Mouse (Mus musculus) neural tube, embryonic 11.5 days (tissue): ENCODE data around the gene Unc5c. TPM values are rescaled to one million over a fixed set of nuclear protein-coding genes. Genes with fewer than 3 reads are reported as not detected.

Experiments
- ATAC-seq: fragments of 200-750 bp; cut with Nextera tagmentation; 2 replicates; pipeline ENCODE4 v1.8.0; 2017; ENCODE audit warnings: moderate number of reproducible peaks, mild to moderate bottlenecking, moderate TSS enrichment, moderate library complexity; ENCODE audit not compliant: insufficient read depth, low FRiP score, low TSS enrichment
- DNase-seq: peaks from one replicate; pipeline ENCODE4 v3.0.0-alpha.2; 2015; ENCODE audit warnings: low spot score
- H3K27ac ChIP-seq: fragments of 300-500 bp; sonication (generic); 2 replicates; pipeline ENCODE4 v1.5.1; 2014; ENCODE audit warnings: low read depth, mild to moderate bottlenecking, low read length
- H3K27me3 ChIP-seq: fragments of 300-500 bp; sonication (generic); 2 replicates; pipeline ENCODE4 v1.6.1; 2014; ENCODE audit warnings: mild to moderate bottlenecking, low read length, mixed read lengths; ENCODE audit not compliant: control insufficient read depth, insufficient read depth
- H3K36me3 ChIP-seq: fragments of 300-500 bp; sonication (generic); 2 replicates; pipeline ENCODE4 v1.6.1; 2014; ENCODE audit warnings: mild to moderate bottlenecking, low read length, moderate library complexity, mixed read lengths; ENCODE audit not compliant: control insufficient read depth, insufficient read depth
- H3K4me1 ChIP-seq: fragments of 300-500 bp; sonication (generic); 2 replicates; pipeline ENCODE4 v1.6.1; 2014; ENCODE audit warnings: low read length, mixed read lengths; ENCODE audit not compliant: control insufficient read depth, insufficient read depth
- H3K4me2 ChIP-seq: fragments of 300-500 bp; sonication (generic); 2 replicates; pipeline ENCODE4 v1.6.1; 2014; ENCODE audit warnings: low read depth, mild to moderate bottlenecking, moderate library complexity
- H3K4me3 ChIP-seq: fragments of 300-500 bp; sonication (generic); 2 replicates; pipeline ENCODE4 v1.5.1; 2014; ENCODE audit warnings: low read depth, low read length
- H3K9ac ChIP-seq: fragments of 300-500 bp; sonication (generic); 2 replicates; pipeline ENCODE4 v1.6.1; 2014; ENCODE audit warnings: mild to moderate bottlenecking, low read length
- H3K9me3 ChIP-seq: fragments of 300-500 bp; sonication (generic); 2 replicates; pipeline ENCODE4 v1.6.1; 2016; ENCODE audit warnings: low read length; ENCODE audit not compliant: control insufficient read depth
- WGBS: fragments of 180-500 bp; shearing (Covaris S2); extraction: QIAGEN DNeasy Blood & Tissue Kit; methylation state at CpG from one replicate; pipeline ENCODE4 v1.1.7; 2014; 5-methylcytosine and 5-hydroxymethylcytosine counted together
- polyA plus RNA-seq: library from polyadenylated mRNA; unstranded; fragments of >200 nt; fragmentation: Nextera tagmentation; extraction: Ambion mirVana; gene quantifications from 2 replicates; pipeline ENCODE4 v1.2.1, GENCODE M21; 2014

Unc5c gene
- polyA plus RNA-seq, 1 experiment from 2014 or later, result 17.5 TPM

DNA sequence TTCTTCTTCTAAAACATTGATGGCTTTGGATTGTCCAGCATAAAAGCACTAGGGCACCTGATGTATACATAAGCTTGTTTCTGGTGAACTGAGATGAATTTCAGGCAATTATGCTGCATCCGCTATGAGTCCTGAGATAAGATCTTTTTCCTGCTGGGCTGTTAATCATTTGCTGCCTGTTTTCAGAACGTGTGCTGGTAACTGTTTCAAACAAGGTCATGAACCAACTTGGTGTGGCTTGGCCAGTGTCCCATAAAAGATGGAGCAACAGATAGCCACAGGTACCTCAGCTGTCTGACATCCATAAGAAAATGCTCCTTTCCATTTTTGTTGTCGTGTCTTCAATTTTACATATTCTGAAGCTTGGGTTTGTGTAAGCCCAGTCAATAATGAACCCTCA is 314.2 kb downstream of the Unc5c start:
- ATAC-seq, result no peak
- WGBS, result 67% methylated on average over 3 of the region's 3 CpGs
- Histone ChIP-seq H3K9ac (no peak overlapping the region), H3K4me3 (no peak overlapping the region), H3K4me2 (no peak overlapping the region), H3K4me1 (no peaks in the 10 kb centered on the region), H3K27me3 (no peaks in the 10 kb centered on the region), H3K36me3 (no peaks in the 10 kb centered on the region), H3K27ac (no peak overlapping the region), H3K9me3 (no peaks in the 10 kb centered on the region)
- no peak for DNase-seq

GRCm38 (mm10) chr3:141782553-141782952 is 317.5 kb downstream of the Unc5c start:
- no peak for ATAC-seq
- H3K4me1 ChIP-seq, result no peaks in the 10 kb centered on the region
- no peak overlapping the region for H3K27ac ChIP-seq
- no peak overlapping the region for H3K4me2 ChIP-seq
- no peak overlapping the region for H3K9ac ChIP-seq
- WGBS, result 74% methylated on average over 4 of the region's 4 CpGs
- H3K27me3 ChIP-seq, result no peaks in the 10 kb centered on the region
- no peak for DNase-seq
- H3K9me3 ChIP-seq, result no peaks in the 10 kb centered on the region
- no peak overlapping the region for H3K4me3 ChIP-seq
- H3K36me3 ChIP-seq, result no peaks in the 10 kb centered on the region

GRCm38 (mm10) chr3:141791026-141791780 is 326.2 kb downstream of the Unc5c start:
- no peak overlapping the region for H3K9ac ChIP-seq
- ATAC-seq (no peak), DNase-seq (no peak)
- WGBS, result 86% methylated on average over 8 of the region's 8 CpGs
- no peaks in the 10 kb centered on the region for H3K4me1 ChIP-seq
- no peak overlapping the region for H3K4me2 ChIP-seq
- H3K27ac ChIP-seq, result no peak overlapping the region
- no peaks in the 10 kb centered on the region for H3K9me3 ChIP-seq
- H3K27me3 ChIP-seq, result no peaks in the 10 kb centered on the region
- H3K36me3 ChIP-seq, result no peaks in the 10 kb centered on the region
- no peak overlapping the region for H3K4me3 ChIP-seq

DNA sequence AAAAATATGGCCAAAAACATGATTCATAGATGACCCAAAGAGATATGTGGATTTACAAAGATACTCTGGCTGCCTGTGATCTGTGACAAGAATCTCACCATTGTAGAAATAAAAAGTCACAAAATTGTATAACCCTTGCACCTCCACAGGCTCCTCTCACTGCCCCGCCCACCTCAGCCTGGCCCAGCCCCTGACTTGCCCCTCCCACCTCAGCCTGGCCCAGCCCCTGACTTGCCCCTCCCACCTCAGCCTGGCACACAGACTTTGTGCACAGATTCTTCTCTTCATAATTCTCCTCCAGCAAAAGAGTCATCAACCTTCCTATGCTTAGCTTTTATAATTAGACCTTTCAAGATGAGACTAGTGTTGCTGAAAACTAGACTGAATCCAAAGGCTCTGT is 327.1 kb downstream of the Unc5c start:
- ATAC-seq, result no peak
- H3K36me3 ChIP-seq, result no peaks in the 10 kb centered on the region
- H3K27me3 ChIP-seq, result no peaks in the 10 kb centered on the region
- H3K27ac ChIP-seq, result no peak overlapping the region
- no peaks in the 10 kb centered on the region for H3K4me1 ChIP-seq
- no peak overlapping the region for H3K9ac ChIP-seq
- H3K9me3 ChIP-seq, result no peaks in the 10 kb centered on the region
- no peak overlapping the region for H3K4me2 ChIP-seq
- no peak overlapping the region for H3K4me3 ChIP-seq
- 83% methylated on average over 1 of the region's 1 CpGs for WGBS
- no peak for DNase-seq

- H3K27ac ChIP-seq, result no peak overlapping the region
- no peaks in the 10 kb centered on the region for H3K27me3 ChIP-seq
- no peak overlapping the region for H3K4me2 ChIP-seq
- H3K4me1 ChIP-seq, result no peaks in the 10 kb centered on the region
- DNase-seq, result no peak
- no peaks in the 10 kb centered on the region for H3K9me3 ChIP-seq
- H3K9ac ChIP-seq, result no peak overlapping the region
- no peak for ATAC-seq
- 61% methylated on average over 2 of the region's 2 CpGs for WGBS
- no peak overlapping the region for H3K4me3 ChIP-seq
- no peaks in the 10 kb centered on the region for H3K36me3 ChIP-seq
Measured at GRCm38 (mm10) chr3:141793755-141794154, 328.7 kb downstream of the Unc5c start.

GRCm38 (mm10) chr3:141794371-141794770 is 329.4 kb downstream of the Unc5c start:
- DNase-seq (peak; percentile 12), ATAC-seq (0 out of 2 replicates have a peak, but pooled peaks have one; percentile 40)
- Histone ChIP-seq H3K4me2 (no peak overlapping the region), H3K27me3 (no peaks in the 10 kb centered on the region), H3K36me3 (no peaks in the 10 kb centered on the region), H3K9me3 (no peaks in the 10 kb centered on the region), H3K27ac (no peak overlapping the region), H3K4me3 (no peak overlapping the region), H3K4me1 (no peaks in the 10 kb centered on the region), H3K9ac (no peak overlapping the region)
- 63% methylated on average over 3 of the region's 3 CpGs for WGBS

- Histone ChIP-seq H3K4me3 (no peak overlapping the region), H3K9me3 (no peaks in the 10 kb centered on the region), H3K4me2 (no peak overlapping the region), H3K27me3 (no peaks in the 10 kb centered on the region), H3K4me1 (no peaks in the 10 kb centered on the region), H3K9ac (no peak overlapping the region), H3K36me3 (no peaks in the 10 kb centered on the region), H3K27ac (no peak overlapping the region)
- DNase-seq, result no peak
- ATAC-seq, result no peak
Measured at GRCm38 (mm10) chr3:141797372-141797771, 332.4 kb downstream of the Unc5c start.

DNA sequence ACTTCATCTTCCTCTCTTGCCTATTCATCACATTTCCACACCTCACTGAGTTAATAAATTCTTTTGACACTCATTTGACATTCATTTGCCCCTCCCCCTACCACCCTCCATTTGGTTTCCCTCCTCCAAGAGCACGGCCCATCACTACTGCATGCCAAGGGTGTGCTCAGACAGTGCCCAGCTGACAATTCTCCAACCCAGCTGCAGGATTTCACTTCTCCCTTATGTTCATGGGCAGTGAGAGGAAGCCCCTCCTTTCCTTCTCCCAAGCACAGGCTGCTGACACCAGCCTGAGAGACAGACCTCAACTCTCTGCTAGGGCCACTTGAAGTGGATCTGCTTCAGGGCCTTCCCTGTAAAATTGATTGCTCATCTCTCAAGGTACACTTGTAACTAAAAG is 332.8 kb downstream of the Unc5c start:
- WGBS, result 32% methylated on average over 1 of the region's 1 CpGs
- Histone ChIP-seq H3K36me3 (no peaks in the 10 kb centered on the region), H3K4me3 (no peak overlapping the region), H3K9ac (no peak overlapping the region), H3K9me3 (no peaks in the 10 kb centered on the region), H3K27ac (no peak overlapping the region), H3K4me2 (no peak overlapping the region), H3K4me1 (no peaks in the 10 kb centered on the region), H3K27me3 (no peaks in the 10 kb centered on the region)
- ATAC-seq, result no peak
- DNase-seq, result no peak

DNA sequence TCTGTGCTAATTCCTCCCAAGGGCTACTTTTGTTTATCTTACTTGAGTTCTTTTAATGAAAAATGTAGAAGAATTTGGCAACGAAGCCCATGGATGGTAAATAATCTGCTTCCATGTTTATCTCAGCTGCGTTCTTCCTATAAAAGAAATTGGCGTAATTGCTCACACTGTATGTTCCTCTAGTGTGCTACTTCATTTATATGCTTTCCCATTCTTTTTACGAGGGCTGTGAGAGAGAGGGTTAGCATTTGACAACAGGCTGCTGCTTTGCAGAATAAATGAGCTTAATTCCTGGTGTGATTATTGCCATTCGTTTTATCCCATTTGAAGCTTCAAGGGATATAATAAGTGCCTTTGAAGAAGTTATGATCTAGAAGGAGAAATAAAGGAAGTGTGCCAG is 339.1 kb downstream of the Unc5c start:
- no peaks in the 10 kb centered on the region for H3K27me3 ChIP-seq
- no peak overlapping the region for H3K9ac ChIP-seq
- H3K36me3 ChIP-seq, result no peaks in the 10 kb centered on the region
- ATAC-seq (no peak), DNase-seq (no peak)
- 85% methylated on average over 5 of the region's 5 CpGs for WGBS
- H3K4me1 ChIP-seq, result no peaks in the 10 kb centered on the region
- H3K27ac ChIP-seq, result no peak overlapping the region
- H3K9me3 ChIP-seq, result no peaks in the 10 kb centered on the region
- H3K4me2 ChIP-seq, result no peak overlapping the region
- no peak overlapping the region for H3K4me3 ChIP-seq
